Mouse (Mus musculus) erythroblast, embryonic 14.5 days (primary cell): Measurements from ENCODE around the gene Btf3. TPM values are rescaled to one million over a fixed set of nuclear protein-coding genes. Genes with fewer than 3 reads are reported as not detected.

ENCODE experiments used
- H3K27me3 ChIP-seq: 2 replicates; pipeline ENCODE4 v1.6.1; 2012; ENCODE audit warnings: inconsistent platforms; ENCODE audit not compliant: control insufficient read depth
- H3K36me3 ChIP-seq: 2 replicates; pipeline ENCODE4 v1.6.1; 2012; ENCODE audit warnings: mild to moderate bottlenecking, inconsistent platforms; ENCODE audit not compliant: control insufficient read depth
- H3K4me1 ChIP-seq: 2 replicates; pipeline ENCODE4 v1.6.1; 2012; ENCODE audit warnings: inconsistent platforms; ENCODE audit not compliant: control insufficient read depth
- H3K4me3 ChIP-seq: replicated peaks from 2 replicates; pipeline ENCODE3; 2012; ENCODE audit warnings: moderate library complexity, mild to moderate bottlenecking, inconsistent platforms
- H3K9me3 ChIP-seq: 2 replicates; pipeline ENCODE4 v1.6.1; 2012; ENCODE audit warnings: low read length, inconsistent platforms, mixed read lengths; ENCODE audit not compliant: control insufficient read depth
- GATA1 ChIP-seq: IDR thresholded peaks from 2 replicates; pipeline ENCODE4 v1.6.1; 2012; ENCODE audit warnings: low read length, inconsistent platforms, mixed read lengths
- TAL1 ChIP-seq: IDR thresholded peaks from 3 replicates; pipeline ENCODE4 v1.6.1; 2012; ENCODE audit warnings: low read length, inconsistent platforms, mixed read lengths
- polyA plus RNA-seq: library from polyadenylated mRNA; stranded (reverse); fragments of >175 nt; gene quantifications from 2 replicates; pipeline ENCODE4 v1.2.3, GENCODE M21; 2012

Btf3 gene
- polyA plus RNA-seq, 1 experiment = 15.8 TPM

GRCm38 (mm10) chr13:98264111-98264510, 52.7 kb downstream of the Btf3 start:
- no peaks in the 10 kb centered on the region for H3K27me3 ChIP-seq
- peaks cover 33% of the 10 kb centered on the region for H3K4me1 ChIP-seq
- TF ChIP-seq GATA1 = no peak
- TF ChIP-seq TAL1 = no peak
- no peaks in the 10 kb centered on the region for H3K9me3 ChIP-seq
- H3K4me3 ChIP-seq = peak overlapping the region; percentile 98
- H3K36me3 ChIP-seq = peaks cover 32% of the 10 kb centered on the region

DNA sequence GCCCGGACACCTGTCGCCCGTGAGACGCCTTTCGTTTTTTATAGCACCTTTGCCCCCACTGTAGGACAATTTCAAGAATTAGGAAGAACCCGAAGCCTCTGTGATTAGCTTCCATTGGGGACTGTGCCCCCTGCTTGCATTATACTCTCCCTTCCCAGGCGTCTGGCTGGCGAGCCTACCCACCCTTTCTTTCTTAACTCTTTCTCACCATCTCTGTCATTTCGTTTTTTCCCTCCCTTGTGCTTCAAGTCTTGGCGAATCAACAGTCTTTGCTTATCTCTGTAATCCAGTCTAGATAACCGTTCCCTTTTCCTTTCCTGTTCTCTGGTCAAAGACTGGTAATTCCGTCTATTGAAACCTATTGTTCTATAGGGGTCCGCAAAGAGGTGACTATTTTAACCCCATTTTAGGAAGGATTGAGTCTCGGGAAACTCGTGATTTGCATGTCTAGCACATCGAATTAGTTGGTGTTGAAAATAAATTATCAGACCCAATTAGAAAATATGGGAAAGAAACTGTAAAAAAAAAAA, 53.3 kb downstream of the Btf3 start:
- Histone ChIP-seq H3K36me3 (peaks cover 34% of the 10 kb centered on the region), H3K4me1 (peaks cover 33% of the 10 kb centered on the region)

GRCm38 (mm10) chr13:98262636-98263457, 54.0 kb downstream of the Btf3 start, which contains the start of the genes Utp15 and Ankra2:
Gene Utp15, minus strand, starts transcription at chr13:98263041.
Gene Ankra2, plus strand, starts transcription at chr13:98263074.
- Histone ChIP-seq H3K9me3 (no peaks in the 10 kb centered on the region), H3K36me3 (peaks cover 35% of the 10 kb centered on the region), H3K4me1 (peaks cover 33% of the 10 kb centered on the region), H3K4me3 (peak within 1 kb of the TSS; percentile 98), H3K27me3 (no peaks in the 10 kb centered on the region)
- TF ChIP-seq GATA1 (no peak), TAL1 (no peak)

More for the DNA sequence above, 53.3 kb downstream of the Btf3 start:
- peak overlapping the region; percentile 98 for H3K4me3 ChIP-seq
- H3K9me3 ChIP-seq = no peaks in the 10 kb centered on the region
- H3K27me3 ChIP-seq = no peaks in the 10 kb centered on the region
- TF ChIP-seq TAL1 (no peak), GATA1 (peak; percentile 52; the same call in 1 of the 2 replicates)

Other genes with a start within 250 kb of the Btf3 start
- 0.01 and 0.07 TPM in 2 replicates for gene Arhgef28, start 110.6 kb downstream of the Btf3 start, polyA plus RNA-seq
- 0.05 and 0.23 TPM in 2 replicates for gene Utp15, start 54.0 kb downstream of the Btf3 start, polyA plus RNA-seq
- gene Ankra2, start 53.9 kb downstream of the Btf3 start, polyA plus RNA-seq = 0.93 and 1.0 TPM in 2 replicates
- not detected in 2 replicates for gene Gm21976, start 37.1 kb downstream of the Btf3 start, polyA plus RNA-seq
- not detected in 2 replicates for gene Foxd1, start 37.2 kb upstream of the Btf3 start, polyA plus RNA-seq
- gene Gm10320, start 175.0 kb upstream of the Btf3 start, polyA plus RNA-seq = 0.30 and 0.32 TPM in 2 replicates